Mouse (Mus musculus) left cerebral cortex, postnatal 25 days (tissue): ENCODE results near the gene Sertad3. TPM values are rescaled to one million over a fixed set of nuclear protein-coding genes. Genes with fewer than 3 reads are reported as not detected.
A peak's percentile ranks its signal among the peaks of the same experiment; 100 is the strongest.

ENCODE experiments used
- DNase-seq, 2 experiments: peaks; one replicate each; pipeline ENCODE4 v3.0.0; 2022; ENCODE audit warnings: low spot score in 2 of 2, mixed read lengths in 1 of 2
- intact Hi-C: fragments of 180-260 bp; cut with DNase I; formaldehyde crosslinking; loops from one replicate; pipeline ENCODE4 v1.15.1; 2025
- total RNA-seq, 2 experiments: library from RNA; stranded (reverse); gene quantifications; 2 replicates each; pipeline ENCODE4 v1.2.3; 2021

Sertad3 gene
- total RNA-seq: 1 to 10 TPM; 2.8 to 4.6 TPM

- intact Hi-C loops: no loop called here
- DNase-seq: peak; percentile 97 to 98
Observed at GRCm38 (mm10) chr7:27473156-27473834, at the start of gene Sertad3. Sertad3 (plus strand) TSS chr7:27473768.

- DNase-seq: no peak
- intact Hi-C loops: no loop called here
Observed at GRCm38 (mm10) chr7:27427387-27427786, 46.2 kb upstream of the Sertad3 start.

DNA sequence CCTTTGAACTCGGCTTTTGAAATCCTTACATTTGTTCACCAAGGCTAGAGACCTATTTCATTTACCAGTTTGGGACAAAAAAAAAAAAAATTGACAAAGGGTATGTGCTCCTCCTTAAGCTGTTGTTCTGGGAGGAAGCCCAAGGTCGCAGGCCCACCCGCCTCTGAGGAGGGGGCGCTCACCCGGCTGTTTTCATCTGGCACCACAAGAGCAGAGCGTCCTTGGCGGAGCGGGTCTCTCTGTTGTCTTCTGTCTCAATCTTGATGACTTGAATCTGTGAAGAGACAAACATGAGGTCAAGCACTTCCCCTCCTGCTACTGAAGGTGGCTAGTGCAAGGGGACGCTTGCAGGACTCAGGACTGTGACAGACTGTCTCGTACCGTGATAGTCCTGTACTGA lies 45.6 kb upstream of the Sertad3 start:
- intact Hi-C loops: no loop called here
- no peak for DNase-seq

GRCm38 (mm10) chr7:27429135-27429534 lies 44.4 kb upstream of the Sertad3 start:
- intact Hi-C loops: no loop called here
- no peak for DNase-seq

DNA sequence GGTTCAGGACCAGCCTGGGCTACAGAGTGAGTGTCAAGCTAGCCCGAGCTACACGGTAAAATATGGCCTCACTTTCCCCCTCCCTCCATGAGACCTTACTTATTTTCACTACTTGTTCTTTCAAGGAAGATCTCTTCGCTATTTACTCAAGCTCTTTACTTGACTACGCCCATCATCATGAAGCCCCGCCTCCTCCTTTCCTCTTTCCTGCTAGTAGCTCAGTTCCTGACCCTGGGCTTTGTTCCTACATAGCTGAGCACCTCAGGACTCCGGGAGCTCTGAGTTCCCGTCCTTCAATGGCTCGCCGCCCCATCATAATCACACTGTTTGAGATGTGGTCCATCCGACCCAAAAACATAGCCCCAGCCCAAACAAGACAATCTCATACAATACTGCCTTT lies 40.2 kb upstream of the Sertad3 start:
- no peak for DNase-seq
- intact Hi-C loops: no loop called here

DNA sequence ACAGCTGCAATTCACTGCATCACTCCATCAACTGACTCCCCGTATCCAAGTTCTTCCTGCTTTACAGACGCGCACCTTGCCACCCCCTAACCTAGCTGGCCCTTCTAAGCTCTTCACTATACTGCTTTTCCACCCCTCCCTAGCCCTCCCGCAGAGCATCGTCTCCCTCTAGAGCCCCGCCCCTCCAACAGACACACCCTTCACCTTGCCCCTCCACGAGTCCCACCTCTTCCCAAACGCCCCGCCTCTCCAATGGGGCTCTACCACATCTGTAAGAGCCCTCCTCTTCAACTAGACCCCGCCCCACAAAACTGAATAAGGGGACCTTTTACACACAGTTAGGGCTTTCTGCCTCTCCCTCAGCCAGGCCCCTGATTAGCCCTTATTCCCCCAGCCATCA lies 39.8 kb upstream of the Sertad3 start:
- intact Hi-C loops: no loop called here
- DNase-seq: no peak

DNA sequence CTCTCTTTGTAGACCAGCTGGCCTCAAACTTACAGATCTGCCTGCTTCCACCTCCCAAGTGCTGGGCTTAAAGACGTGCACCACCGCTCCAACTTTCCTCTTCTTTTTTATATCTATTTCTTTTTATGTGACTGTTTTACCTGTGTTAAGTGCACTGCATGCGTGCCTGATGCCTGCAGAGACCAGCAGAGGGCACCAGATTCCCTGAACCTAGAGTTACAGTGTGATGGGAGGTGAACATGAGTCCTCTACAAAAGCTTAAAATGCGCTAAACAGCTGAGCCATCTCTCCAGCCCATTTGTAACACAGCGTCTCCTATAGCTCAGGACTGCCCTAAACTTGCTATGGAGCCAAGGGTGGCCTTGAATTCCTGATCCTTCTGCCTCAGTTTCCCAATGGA lies 36.0 kb upstream of the Sertad3 start:
- intact Hi-C loops: no loop called here
- no peak for DNase-seq

DNA sequence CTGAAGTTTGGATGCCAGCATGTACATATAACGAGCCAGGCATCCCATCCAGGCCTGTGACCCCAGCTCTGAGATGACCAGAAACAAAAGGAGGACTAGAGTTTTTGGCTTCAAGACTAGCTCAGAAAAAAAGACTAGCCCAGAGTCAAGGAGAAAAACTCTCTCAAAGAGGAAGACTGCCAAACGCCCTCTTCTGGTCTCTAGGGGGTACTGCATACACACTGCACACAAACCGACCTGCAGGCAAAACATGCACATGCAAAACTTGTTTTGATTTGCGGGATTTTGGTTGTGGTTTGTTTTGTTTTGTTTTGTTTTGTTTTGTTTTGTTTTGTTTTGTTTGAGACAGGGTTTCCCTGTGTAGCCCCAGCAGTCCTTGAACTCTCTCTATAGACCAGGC lies 33.6 kb upstream of the Sertad3 start:
- intact Hi-C loops: no loop called here
- no peak for DNase-seq

- intact Hi-C loops: loop anchor here (5.0 kb wide), 1 partner anchor 109 kb away; the partner anchor contains the start of gene Ltbp4
- no peak for DNase-seq
Observed at GRCm38 (mm10) chr7:27446051-27446450, 27.5 kb upstream of the Sertad3 start.

- DNase-seq: peak; percentile 82
- intact Hi-C loops: loop anchor here (5.0 kb wide), 1 partner anchor 109 kb away; the partner anchor contains the start of gene Ltbp4
Observed at GRCm38 (mm10) chr7:27446521-27447418, 26.8 kb upstream of the Sertad3 start.

DNA sequence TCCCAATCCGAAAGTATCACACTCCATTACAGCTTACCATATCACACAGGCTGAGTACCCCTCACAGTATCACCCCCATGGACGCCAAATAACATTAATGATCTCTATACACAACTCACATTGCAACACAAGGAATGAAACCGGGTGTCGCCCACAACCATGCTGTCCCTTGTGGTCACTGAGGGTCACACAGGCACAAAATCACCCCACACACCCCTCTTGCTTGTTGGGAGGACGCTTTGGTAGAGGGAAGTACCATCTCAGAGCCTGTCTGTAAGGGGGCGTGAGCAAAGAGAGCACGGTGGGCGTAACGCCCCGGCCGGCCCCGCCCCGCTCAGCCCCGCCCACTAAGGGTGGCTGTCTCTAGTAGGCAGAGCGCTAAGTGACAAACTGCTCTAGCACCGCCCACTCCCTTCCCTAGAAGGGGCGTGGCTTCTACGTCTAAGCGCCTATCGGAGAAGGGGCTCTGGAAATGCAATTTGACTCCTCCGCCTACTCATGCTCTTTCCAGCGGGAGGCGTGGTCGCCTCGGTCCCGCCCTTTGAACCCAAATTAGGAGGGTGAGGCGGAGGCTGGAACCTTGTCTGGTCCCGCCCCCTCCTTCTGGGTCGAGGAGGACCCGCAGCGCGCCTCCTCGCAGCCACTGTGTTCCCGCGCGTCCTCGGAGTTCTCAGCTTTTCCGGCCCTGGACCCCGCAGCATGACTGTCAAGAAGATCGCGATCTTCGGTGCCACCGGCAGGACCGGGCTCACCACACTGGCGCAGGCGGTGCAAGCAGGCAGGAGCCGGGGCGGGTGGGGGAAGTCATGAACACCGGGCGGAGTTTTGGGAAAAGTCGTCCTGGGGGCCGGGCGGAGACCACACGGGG lies 25.9 kb upstream of the Sertad3 start, which contains the start of the genes Sptbn4 and Blvrb:
TSS of gene Sptbn4 (minus strand) at position 268 of the 868 bp plus-strand sequence.
TSS of gene Blvrb (plus strand) at position 560 of the 868 bp plus-strand sequence.
- intact Hi-C loops: loop anchor here (2.0 to 5.0 kb wide), 2 partner anchors 39 to 110 kb away; partner anchors contain the start of genes Ltbp4 and Sertad1
- peak; percentile 96 to 99 for DNase-seq

DNA sequence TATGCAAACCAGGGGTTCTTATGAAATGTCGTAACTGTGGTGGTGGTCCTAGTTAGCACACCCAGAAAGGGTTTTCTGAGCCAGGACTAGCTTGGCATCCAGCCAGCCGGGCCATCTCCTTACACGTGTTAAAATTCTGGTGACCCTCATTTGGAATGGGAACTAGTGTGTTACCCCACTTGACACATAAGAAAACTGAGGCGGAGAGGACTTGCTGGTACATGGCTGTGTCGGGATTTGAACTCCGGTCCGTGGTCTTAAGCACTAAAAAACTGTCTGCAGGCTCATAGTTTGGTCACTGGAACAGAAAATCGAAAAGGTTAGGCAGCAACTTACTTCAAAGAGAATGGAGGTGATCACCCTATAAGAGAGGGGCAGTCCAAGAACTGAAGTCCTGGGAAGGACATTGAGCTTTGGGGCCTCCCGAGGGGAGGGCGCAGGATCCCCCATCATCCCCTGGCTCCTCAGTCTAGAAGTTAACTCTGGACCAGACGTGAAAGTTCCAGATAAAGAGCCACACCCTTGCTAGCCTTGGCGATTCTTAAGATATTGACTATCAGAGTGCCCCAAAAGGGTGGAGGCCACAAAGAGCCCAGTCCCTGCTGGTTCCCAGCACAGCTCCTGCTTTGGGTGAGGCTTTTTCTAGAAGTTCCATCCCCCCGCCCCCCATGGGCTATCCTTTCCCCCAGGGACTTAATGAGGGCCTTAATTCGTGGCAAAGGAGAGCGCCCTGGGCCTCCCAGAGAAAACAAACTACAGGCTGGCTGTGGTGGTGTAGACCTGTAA lies 25.0 kb upstream of the Sertad3 start:
- intact Hi-C loops: loop anchor here (2.0 to 5.0 kb wide), 2 partner anchors 38 to 111 kb away; partner anchors contain the start of genes Ltbp4 and Sertad1
- no peak for DNase-seq

- DNase-seq: peak; percentile 63 to 66
- intact Hi-C loops: loop anchor here (2.0 to 5.0 kb wide), 2 partner anchors 37 to 112 kb away; partner anchors contain the start of genes Ltbp4 and Sertad1
Observed at GRCm38 (mm10) chr7:27449256-27449862, 24.2 kb upstream of the Sertad3 start.

DNA sequence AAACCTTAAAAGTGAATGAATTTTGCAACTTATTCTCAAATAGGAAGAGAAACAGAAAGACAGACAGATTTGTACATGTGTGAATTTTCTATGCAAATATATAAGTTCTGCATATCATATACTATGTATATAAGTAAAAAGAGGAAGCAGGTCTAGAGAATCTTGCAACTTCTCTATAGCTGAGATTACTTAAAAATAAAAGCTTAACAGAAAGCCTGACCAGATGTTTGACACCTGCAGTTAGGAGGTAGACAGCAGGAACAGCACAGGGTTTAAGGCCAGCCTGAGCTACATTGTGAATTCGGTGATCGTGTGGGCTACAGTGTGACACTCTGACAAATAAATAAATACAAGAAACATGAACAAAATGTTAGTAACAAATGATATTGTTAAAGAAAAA lies 22.2 kb upstream of the Sertad3 start:
- DNase-seq: no peak
- intact Hi-C loops: no loop called here

DNA sequence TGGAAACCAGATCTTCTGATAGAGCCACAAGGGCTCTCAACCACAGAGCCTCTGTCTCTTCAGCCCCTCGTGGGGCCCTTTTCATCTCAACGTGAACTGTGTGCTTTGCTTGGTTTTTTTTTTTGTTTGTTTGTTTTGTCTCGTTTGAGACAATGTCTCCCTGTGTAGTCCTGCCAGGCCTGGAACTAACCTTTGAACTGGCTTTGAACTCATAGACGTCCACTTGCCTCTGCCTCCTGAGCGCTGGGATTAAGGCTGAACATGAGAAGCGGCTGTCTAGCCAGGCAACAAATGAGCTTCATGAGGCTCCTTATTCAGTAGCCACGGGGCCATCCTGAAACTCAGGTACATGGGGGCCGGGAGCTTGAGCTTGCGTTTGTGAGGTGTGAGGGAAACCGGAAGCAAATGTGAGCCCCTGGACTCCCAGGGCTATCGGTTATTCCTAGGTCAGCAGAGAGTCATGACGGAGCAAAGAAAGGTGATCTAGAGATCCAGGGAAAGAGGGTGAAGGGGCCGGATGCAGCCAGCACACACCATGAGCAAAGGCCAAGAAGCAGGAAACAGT lies 21.3 kb upstream of the Sertad3 start:
- intact Hi-C loops: no loop called here
- no peak for DNase-seq

DNA sequence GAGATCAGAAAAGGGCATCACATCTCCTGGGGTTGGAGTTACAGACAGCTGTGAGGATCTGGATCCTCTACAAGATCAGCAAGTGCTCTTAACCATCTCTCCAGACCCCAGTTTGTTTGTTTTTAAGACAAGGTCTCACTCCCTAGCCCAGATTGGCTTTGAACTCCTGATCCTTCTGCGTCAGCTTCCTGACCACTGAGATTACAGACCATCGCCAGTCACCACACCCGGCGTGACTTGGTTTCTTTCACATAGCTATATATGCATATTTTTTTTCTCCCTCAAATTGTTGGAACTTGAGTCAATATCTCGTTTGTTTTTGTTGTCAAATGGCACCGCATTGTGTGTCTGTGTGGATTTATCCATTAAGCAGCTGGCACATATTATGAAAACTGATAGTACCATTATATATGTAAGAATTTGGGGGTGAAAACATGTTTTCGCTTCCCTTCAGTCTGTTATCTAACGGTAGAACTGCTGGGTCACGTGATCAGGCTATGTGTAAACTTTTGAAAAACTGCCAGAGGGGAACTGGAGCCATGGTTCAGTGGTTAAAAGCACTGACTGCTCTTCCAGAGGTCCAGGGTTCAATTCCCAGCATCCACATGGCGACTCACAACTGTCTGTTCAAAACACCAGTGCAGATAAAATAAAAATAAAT lies 19.0 kb upstream of the Sertad3 start:
- intact Hi-C loops: no loop called here
- no peak for DNase-seq

DNA sequence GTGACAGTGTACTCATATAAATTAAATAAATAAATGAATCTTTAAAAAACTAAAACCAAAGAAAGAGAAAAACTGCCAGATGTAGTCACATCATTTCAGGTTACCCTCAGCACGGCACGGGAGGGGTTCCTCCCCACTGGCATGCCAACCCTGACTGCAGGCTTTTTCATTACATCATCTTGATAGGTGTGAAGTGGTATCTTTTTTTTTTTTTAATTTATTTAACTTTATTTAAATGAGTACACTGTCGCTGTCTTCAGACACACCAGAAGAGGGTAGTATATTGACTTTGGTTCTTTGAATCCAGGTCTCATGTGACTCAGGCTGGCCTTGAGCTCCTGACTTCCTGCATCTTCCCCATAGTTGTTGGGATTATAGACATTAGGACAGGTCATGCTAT lies 18.3 kb upstream of the Sertad3 start:
- intact Hi-C loops: no loop called here

More for the DNA sequence above, 18.3 kb upstream of the Sertad3 start:
- DNase-seq: no peak
